Mouse (Mus musculus) kidney, postnatal 14 days (tissue): Measurements from ENCODE around the gene Shroom3.

Experiments used
- DNase-seq: peaks from one replicate; pipeline ENCODE4 v3.0.0; 2022; ENCODE audit warnings: mixed read lengths

The Shroom3 gene

GRCm38 (mm10) chr5:92683351-92683807, at the start of gene Shroom3:
TSS of gene Shroom3 (plus strand) at chr5:92683435.
- DNase-seq, result peak; percentile 40

- no peak for DNase-seq
Measured at GRCm38 (mm10) chr5:92633526-92633925, 49.7 kb upstream of the Shroom3 start.

GRCm38 (mm10) chr5:92634916-92635315, 48.3 kb upstream of the Shroom3 start:
- no peak for DNase-seq

DNA sequence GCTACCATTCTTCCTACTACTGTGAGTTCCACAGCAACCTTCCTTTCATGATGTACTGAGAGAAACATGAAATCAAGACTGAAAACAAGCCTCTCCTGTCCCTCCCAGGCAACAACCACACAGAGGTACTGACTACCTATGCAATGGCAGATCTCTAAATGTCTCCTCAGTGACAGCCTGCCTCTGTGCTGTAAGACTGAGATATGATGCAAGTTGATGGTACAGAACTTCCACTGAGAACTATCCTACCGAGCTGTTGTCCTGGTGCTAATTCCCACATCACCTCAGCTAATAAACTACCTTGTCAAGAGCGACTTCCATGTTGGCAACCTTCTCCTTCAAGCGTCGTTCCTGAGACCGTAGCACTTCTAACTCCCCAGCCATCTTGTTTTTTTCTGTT, 47.3 kb upstream of the Shroom3 start:
- no peak for DNase-seq

- no peak for DNase-seq
Measured at GRCm38 (mm10) chr5:92640861-92641260, 42.4 kb upstream of the Shroom3 start.

DNA sequence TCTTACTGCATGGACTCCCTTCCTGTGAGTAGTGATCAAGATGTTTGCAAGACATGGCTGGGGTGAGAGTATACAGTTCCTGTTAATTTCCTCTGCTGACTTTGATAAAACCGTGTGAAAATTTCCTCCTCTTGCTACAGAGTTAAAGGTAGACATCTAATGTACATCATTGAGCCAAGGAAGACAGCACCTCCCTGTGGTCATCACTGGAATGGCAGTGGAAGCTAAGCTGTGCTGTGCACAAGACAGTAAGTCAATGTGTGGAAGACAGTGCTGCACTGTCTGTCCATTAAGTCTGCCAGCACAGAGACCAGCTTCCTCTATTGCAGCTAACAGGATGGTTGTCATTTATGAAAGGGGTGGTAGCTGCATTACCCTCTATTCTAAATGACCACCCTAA, 27.0 kb upstream of the Shroom3 start:
- DNase-seq, result peak; percentile 75

GRCm38 (mm10) chr5:92664321-92664720, 18.9 kb upstream of the Shroom3 start:
- no peak for DNase-seq

GRCm38 (mm10) chr5:92666860-92667259, 16.4 kb upstream of the Shroom3 start:
- DNase-seq, result no peak

- DNase-seq, result peak; percentile 88
Measured at GRCm38 (mm10) chr5:92674859-92675573, 8.2 kb upstream of the Shroom3 start, which contains the start of gene Ccdc158. TSS of gene Ccdc158 (minus strand) at chr5:92675271.

GRCm38 (mm10) chr5:92675574-92675920, 7.7 kb upstream of the Shroom3 start:
- no peak for DNase-seq

DNA sequence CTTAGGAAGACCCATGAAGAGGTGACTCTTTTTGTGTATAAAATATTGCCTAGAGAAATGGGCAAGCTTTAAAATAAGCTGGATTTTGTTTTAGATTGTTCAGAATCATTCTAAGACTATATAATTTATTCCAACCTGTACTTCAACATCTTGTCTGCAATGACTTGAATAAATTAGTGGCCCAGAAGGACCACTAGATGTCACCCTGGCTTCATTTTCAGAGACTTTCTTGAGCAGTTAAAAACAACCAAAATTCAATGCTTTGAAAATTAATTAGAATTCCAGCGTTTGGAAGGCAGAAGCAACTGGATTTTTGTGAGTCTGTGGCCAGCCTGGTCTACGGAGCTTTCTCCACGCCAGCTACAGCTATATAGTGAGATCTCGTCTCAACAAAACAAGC, 3.8 kb upstream of the Shroom3 start:
- peak; percentile 65 for DNase-seq

DNA sequence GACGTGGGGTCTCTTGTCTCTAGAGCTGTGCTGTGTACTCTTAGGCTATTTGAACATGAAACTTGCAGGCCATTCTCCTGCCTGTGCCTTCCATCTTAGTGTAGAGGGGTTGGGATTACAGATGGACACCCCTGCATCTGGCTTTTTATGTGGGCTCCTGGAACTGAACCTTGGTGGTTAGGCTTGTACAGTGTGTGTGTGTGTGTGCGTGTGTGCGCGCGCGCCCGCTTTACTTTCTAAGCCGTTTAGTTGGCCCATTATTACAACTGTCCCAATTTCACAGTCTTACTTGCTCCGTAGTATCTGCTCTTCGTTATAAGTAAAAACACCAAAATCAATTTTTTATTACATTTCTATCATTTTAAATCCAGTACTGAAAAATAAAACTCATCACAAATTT, 1.4 kb upstream of the Shroom3 start:
- DNase-seq, result no peak

- DNase-seq, result peak; percentile 45
Measured at GRCm38 (mm10) chr5:92682621-92683348, 450 bp upstream of the Shroom3 start.

GRCm38 (mm10) chr5:92683871-92684475, 738 bp downstream of the Shroom3 start:
- no peak for DNase-seq

DNA sequence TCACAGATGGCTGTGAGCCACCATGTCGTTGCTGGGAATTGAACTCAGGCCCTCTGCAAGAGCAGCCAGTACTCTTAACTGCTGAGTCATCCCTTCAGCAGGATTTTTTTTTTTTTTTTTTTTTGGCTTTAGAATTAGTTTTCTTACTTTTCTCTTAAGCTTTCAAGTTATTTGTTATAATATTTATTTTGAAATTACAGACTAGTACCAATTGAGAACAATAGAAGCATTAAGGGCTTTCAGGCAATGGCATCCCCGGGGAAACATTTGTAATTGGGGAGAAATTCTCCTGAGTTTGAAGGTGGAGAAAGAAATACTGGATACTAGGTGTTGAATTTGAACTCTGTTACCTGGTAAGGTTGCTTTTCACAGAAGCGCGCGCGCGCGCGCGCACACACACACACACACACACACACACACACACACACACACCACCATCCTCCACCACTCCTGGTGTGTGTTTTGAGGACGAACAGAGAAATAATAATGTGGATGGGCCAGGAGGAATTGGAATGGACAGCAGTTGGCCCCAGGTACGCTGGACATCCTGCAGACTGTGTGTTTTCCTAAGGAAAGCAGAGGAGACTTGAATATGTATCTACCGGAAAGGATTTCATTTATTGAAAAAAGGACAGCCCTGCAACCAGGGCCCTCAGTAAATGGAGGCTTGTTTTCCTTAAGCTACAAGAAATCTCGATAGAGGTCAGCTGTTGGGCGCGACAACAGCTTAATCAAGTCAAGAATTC, 1.7 kb downstream of the Shroom3 start:
- DNase-seq, result no peak

- DNase-seq, result no peak
Measured at GRCm38 (mm10) chr5:92688124-92688523, 4.9 kb downstream of the Shroom3 start.

DNA sequence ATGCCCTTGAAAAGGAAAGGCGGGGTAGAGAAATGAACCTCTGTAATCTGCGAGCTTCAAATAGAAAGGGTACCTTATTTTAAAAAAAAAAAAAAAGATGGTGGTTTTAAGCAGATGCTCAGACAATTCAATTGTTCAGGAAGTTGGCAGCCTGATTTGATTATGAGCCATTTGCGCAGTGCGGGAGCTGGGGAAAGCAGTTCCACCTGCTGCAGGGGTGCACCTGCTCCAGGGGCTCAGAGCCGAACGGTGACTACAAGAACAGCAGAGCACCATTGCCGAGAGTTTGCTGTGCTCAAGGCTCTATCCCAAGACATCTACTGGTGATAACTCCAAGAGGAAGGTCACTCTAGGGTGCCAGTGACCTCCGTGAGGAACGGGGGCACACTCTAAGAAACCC, 5.3 kb downstream of the Shroom3 start:
- DNase-seq, result no peak

GRCm38 (mm10) chr5:92692206-92693007, 9.2 kb downstream of the Shroom3 start:
- DNase-seq, result peak; percentile 68

GRCm38 (mm10) chr5:92693744-92694143, 10.5 kb downstream of the Shroom3 start:
- no peak for DNase-seq

DNA sequence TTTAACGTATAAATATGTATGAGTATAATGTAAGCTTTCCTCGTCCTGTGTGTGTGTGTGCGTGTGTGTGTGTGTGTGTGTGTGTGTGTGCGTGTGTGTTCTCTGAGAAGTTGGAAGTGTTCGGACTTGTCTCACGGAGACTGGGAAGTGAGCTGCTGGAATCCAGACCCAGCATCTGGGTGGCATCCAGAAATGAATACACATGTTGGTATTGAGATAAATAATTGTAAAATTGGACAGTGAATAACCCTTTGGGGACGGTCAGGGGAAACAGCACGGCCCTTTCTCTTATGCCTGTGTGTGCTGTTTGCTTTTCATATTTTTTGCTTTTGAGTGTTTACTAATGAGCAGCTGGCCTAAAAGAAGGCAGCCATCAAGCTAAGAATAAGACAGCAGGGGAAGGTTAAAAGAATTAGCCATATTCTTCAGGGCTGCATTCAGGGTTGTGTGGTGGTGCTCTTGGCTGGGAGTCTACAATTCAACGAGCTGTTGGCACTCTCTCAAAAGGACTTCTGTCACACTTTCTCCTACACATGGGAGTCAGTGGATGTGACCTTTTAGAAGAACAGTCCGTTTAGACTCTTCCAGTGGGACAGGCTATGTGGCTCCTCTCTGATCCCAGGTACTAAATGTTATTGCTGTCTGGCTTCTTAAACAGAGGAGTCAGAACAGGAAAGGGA, 11.2 kb downstream of the Shroom3 start:
- DNase-seq, result no peak

DNA sequence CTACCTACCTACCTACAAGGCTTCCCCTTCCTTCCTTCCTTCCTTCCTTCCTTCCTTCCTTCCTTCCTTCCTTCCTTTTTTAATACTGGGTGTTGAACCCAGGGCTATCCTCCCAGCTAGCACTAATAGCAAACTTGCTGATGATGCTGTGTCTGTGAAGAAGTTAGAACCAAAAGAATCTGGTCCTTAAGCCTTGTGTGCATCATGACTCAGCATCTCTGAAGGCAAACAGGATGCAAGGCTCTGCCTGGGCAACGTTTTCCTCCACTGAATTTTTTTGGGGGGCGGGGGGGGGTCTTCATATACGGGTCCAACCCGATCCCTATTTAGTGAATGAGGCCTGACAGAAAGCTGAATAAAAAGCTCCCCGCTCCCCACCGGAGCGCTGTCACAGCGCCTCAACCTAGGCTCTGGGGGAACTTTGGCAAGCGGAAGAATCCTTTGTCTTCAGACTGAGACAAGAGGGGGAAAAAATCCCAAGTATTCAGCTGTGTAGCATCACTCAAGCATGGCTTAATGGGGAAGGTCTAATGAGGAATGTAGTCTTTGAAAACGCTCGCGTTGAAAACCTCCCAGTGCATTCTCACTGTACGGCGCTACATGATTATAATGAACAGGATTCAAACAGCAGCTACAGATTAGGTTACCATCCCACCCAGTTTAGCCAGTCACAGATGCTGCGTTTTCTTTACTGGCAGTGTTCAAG, 15.0 kb downstream of the Shroom3 start:
- DNase-seq, result no peak
